Mouse (Mus musculus) intestine, postnatal 0 days (tissue): Measurements from ENCODE around the gene Tbc1d30. TPM values are rescaled to one million over a fixed set of nuclear protein-coding genes. Genes with fewer than 3 reads are reported as not detected.

Experiments used
- ATAC-seq: fragments of 200-750 bp; cut with Nextera tagmentation; 2 replicates; pipeline ENCODE4 v1.8.0; 2017; ENCODE audit warnings: mild to moderate bottlenecking, moderate TSS enrichment, moderate library complexity
- H3K27ac ChIP-seq: fragments of 300-500 bp; sonication (generic); 2 replicates; pipeline ENCODE4 v1.5.1; 2014; ENCODE audit warnings: mild to moderate bottlenecking, low read depth, low read length, moderate library complexity
- H3K27me3 ChIP-seq: fragments of 300-500 bp; sonication (generic); replicated peaks from 2 replicates; pipeline ENCODE4 v1.6.1; 2014; ENCODE audit warnings: low read length, mixed read lengths; ENCODE audit not compliant: control insufficient read depth, insufficient read depth
- H3K36me3 ChIP-seq: fragments of 300-500 bp; sonication (generic); 2 replicates; pipeline ENCODE4 v1.6.1; 2014; ENCODE audit warnings: mild to moderate bottlenecking, moderate library complexity; ENCODE audit not compliant: control insufficient read depth, insufficient read depth
- H3K4me1 ChIP-seq: fragments of 300-500 bp; sonication (generic); replicated peaks from 2 replicates; pipeline ENCODE4 v1.6.1; 2014; ENCODE audit warnings: antibody characterized with exemption, low read length, mixed read lengths; ENCODE audit not compliant: control insufficient read depth, insufficient read depth
- H3K4me2 ChIP-seq: fragments of 300-500 bp; sonication (generic); replicated peaks from 2 replicates; pipeline ENCODE4 v1.6.1; 2014; ENCODE audit warnings: low read depth, mild to moderate bottlenecking, moderate library complexity
- H3K4me3 ChIP-seq: fragments of 300-500 bp; sonication (generic); 2 replicates; pipeline ENCODE4 v1.5.1; 2014; ENCODE audit warnings: low read depth, low read length
- H3K9ac ChIP-seq: fragments of 300-500 bp; sonication (generic); 2 replicates; pipeline ENCODE4 v1.6.1; 2014; ENCODE audit warnings: mild to moderate bottlenecking, low read depth, low read length
- H3K9me3 ChIP-seq: fragments of 300-500 bp; sonication (generic); 2 replicates; pipeline ENCODE4 v1.6.1; 2016; ENCODE audit warnings: mixed run types; ENCODE audit not compliant: control insufficient read depth
- CTCF ChIP-seq: sonication (generic); IDR thresholded peaks from 2 replicates; pipeline ENCODE4 v1.5.1; 2016; ENCODE audit warnings: low read depth, mild to moderate bottlenecking, control low read depth, antibody characterized with exemption, moderate library complexity
- WGBS: fragments of 180-500 bp; shearing (Covaris S2); extraction: QIAGEN DNeasy Blood & Tissue Kit; methylation state at CpG from one replicate; pipeline ENCODE4 v1.1.7; 2014; 5-methylcytosine and 5-hydroxymethylcytosine counted together
- polyA plus RNA-seq: library from polyadenylated mRNA; unstranded; fragments of >200 nt; fragmentation: Nextera tagmentation; extraction: Ambion mirVana; gene quantifications from 2 replicates; pipeline ENCODE4 v1.2.1, GENCODE M21; 2015

Tbc1d30 gene
- polyA plus RNA-seq, 1 experiment from 2014 or later: 2.8 TPM

DNA sequence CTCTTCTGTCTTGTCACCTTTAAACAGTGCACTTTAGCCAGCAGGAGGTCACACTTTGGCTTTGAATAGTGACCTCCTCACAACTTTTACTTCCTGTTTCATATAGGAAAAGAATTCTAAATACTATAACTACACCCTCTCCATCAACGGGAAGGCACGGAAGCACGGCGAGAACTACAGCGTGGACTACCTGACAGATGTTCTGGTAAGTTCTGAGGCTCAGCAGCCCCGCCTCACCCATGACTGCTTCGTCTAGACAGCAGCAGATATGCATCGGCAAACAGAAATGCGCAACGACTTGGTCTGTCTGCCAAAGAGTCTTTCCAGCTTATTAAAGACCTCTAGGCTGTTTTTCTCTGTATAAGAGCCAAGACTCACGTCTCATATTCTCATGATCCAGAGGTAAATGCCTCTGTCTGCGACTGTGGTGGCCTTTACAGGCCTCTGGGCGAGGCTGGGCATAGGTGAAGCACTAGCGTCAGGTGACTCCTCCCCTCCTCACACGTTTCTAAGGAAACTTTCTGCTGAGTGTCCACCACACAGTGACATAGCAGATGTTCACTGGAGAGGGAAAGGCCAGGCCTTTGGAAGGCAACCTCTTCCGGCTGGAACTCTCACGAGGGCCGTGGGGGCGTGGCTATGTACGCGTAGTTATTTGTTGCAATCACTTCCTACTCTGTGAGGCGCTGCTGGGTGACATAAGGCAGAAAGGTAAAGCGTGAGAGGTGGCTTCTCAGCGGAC lies 25.6 kb upstream of the Tbc1d30 start:
- H3K36me3 ChIP-seq: peaks cover 79% of the 10 kb centered on the region
- 55% methylated on average over 24 of the region's 24 CpGs for WGBS
- 0 out of 2 replicates have a peak overlapping the region, but pooled peaks have one; percentile 13 for H3K4me2 ChIP-seq
- H3K9me3 ChIP-seq: no peaks in the 10 kb centered on the region
- peak overlapping the region; percentile 77 for H3K27ac ChIP-seq
- ATAC-seq: peak; percentile 94
- H3K4me3 ChIP-seq: no peak overlapping the region
- no peak overlapping the region for H3K9ac ChIP-seq
- no peak for TF ChIP-seq CTCF
- H3K27me3 ChIP-seq: no peaks in the 10 kb centered on the region
- no peaks in the 10 kb centered on the region for H3K4me1 ChIP-seq

DNA sequence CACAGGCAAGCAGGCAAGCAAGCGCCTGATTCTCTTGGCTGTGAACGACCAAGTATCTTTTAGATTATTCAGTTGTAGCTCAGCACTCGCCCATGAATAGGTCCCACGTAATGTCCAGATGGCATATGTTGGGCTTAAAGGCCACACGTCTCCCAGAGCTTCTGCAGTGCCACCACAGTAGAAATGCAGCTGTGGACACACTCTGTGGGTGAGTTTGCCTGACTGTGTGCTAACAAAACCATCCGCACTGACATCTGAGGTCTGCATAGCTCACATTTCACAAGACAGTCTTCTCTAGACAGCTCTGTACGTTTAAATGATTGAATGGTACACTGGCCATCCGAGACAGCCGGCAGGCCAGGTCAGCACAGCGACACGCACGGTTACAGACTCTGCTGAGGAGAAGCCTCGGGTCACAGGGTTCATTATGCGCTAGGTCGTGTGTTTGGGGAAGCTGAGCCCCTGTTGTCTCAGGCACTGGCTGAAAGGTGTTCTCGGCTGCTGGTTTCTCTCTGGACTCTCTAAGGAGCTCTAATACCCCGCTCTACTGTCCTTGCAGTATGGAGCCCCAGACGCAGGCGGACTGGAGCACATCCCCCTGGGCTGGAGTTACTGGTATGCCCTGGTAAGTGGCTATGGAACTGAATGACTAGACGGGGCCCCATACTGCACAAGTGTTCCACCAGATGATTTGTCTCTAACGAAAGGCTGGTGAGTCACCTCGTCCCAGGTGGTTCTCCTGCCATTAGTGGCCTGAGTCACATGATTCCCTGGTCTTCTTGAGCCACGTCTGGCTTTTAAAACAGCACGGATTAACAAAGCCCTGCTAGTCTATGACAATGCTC lies 24.8 kb upstream of the Tbc1d30 start:
- no peak for TF ChIP-seq CTCF
- Histone ChIP-seq H3K36me3 (peaks cover 75% of the 10 kb centered on the region), H3K27me3 (no peaks in the 10 kb centered on the region), H3K4me1 (no peaks in the 10 kb centered on the region), H3K4me2 (no peak overlapping the region; the same call in 1 of the 2 replicates), H3K9me3 (no peaks in the 10 kb centered on the region), H3K27ac (peak overlapping the region; percentile 77), H3K9ac (no peak overlapping the region), H3K4me3 (no peak overlapping the region)
- peak; percentile 42 for ATAC-seq
- 72% methylated on average over 24 of the region's 24 CpGs for WGBS

DNA sequence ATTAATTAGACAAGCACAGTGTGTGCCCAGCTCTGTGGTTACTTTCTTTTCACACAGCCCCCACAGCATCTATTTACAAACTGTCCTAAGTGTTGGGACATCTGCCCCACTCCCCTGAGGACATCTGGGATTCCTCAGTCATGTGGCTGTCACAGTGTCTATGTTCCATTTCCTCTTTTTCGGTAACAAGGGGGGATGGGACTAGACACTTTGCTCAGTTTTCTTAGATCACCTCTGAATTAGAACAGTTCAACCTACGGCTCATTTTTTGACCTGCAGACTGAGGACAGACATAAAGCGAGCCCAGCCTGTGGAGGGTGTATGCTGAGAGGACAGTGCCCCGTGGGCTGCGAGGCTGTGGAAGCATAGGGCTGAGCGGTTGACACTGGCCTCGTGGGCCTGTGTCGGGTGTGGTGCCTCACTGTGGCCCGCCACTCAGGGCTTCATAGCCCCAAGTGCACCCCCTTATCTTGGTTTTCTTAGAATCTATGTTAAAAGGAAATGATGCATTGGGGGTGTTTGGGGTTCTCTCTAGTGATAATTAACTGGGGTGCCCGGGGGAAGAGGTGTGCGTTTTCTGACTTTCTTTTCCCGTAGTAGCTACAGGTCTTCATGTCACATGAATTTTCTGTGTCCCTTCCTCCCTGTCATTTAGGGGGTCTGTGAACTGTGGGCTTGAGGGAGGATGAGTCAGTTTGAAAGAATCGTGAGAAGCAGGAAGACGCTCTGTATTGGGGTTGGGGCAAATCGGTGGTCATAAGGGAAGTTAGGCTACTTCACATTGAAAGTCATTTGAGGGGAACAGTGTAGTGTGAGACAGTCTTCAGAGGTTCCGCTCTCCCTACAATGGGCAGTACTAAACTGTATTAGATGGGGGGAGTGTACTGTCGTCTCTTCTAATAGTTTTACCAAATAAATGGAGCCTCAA lies 23.9 kb upstream of the Tbc1d30 start:
- H3K27me3 ChIP-seq: no peaks in the 10 kb centered on the region
- peaks cover 70% of the 10 kb centered on the region for H3K36me3 ChIP-seq
- no peak overlapping the region for H3K4me2 ChIP-seq
- H3K9me3 ChIP-seq: no peaks in the 10 kb centered on the region
- H3K9ac ChIP-seq: no peak overlapping the region
- 75% methylated on average over 17 of the region's 17 CpGs for whole genome bisulfite sequencing
- no peak for TF ChIP-seq CTCF
- H3K4me3 ChIP-seq: no peak overlapping the region
- H3K4me1 ChIP-seq: no peaks in the 10 kb centered on the region
- H3K27ac ChIP-seq: peak overlapping the region; percentile 77
- ATAC-seq: no peak

DNA sequence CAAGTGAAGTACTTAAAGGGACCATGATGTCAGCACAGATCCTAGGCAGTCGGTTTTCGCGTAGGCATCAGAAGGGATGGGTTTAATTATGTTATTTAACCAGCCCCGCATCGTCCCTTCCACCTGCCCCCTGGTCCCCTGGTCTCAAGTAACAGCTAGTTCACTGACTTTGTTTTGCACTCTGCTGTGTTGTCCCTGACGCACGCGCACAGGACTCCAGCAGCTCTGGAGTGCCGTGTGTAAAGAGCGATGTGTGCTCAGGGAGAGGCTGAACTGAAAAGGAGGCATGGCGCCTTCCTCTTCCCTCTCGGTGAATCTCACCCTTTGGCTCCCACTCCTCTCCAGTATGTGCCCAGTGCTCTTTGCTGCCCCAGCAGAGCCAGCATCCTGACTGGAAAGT lies 22.9 kb upstream of the Tbc1d30 start:
- no peaks in the 10 kb centered on the region for H3K4me1 ChIP-seq
- no peak overlapping the region for H3K9ac ChIP-seq
- no peak overlapping the region for H3K4me3 ChIP-seq
- no peaks in the 10 kb centered on the region for H3K9me3 ChIP-seq
- H3K27me3 ChIP-seq: no peaks in the 10 kb centered on the region
- WGBS: 78% methylated on average over 12 of the region's 12 CpGs
- H3K27ac ChIP-seq: no peak overlapping the region
- no peak for TF ChIP-seq CTCF
- no peak overlapping the region for H3K4me2 ChIP-seq
- H3K36me3 ChIP-seq: peaks cover 64% of the 10 kb centered on the region
- ATAC-seq: no peak

DNA sequence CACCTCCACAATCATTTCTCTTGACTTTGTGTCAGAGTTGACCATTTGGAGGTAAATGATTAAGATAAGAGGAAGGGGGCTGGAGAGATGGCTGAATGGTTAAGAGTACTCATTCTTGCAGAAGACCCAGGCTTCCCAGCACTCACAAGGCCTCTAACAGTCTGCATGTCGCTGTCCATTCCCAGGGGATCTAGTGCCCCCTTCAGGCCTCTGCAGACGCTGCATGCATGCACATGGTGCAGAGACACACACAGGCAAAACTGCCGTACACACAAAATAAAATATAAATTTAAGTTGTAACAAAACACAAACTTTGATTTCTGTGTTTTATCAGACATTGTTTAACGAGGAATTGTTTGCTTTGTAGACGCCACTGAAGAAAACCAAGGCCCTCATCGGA lies 19.7 kb upstream of the Tbc1d30 start:
- no peak overlapping the region for H3K4me2 ChIP-seq
- H3K36me3 ChIP-seq: peaks cover 34% of the 10 kb centered on the region
- no peak overlapping the region for H3K9ac ChIP-seq
- no peak overlapping the region for H3K4me3 ChIP-seq
- no peaks in the 10 kb centered on the region for H3K4me1 ChIP-seq
- H3K27me3 ChIP-seq: no peaks in the 10 kb centered on the region
- peak; percentile 57 for TF ChIP-seq CTCF
- H3K27ac ChIP-seq: no peak overlapping the region; the same call in 1 of the 2 replicates
- WGBS: 91% methylated on average over 6 of the region's 6 CpGs
- no peaks in the 10 kb centered on the region for H3K9me3 ChIP-seq
- no peak for ATAC-seq
